Mouse (Mus musculus) embryonic facial prominence, embryonic 12.5 days (tissue): ENCODE data around the gene 4930535I16Rik. TPM values are rescaled to one million over a fixed set of nuclear protein-coding genes. Genes with fewer than 3 reads are reported as not detected.
"Not testable (repeated sequence)": the region's sequence is repeated elsewhere in the genome, so short reads cannot be mapped to it uniquely, and the experiment has no call there.

ENCODE experiments used
- ATAC-seq: fragments of 200-750 bp; cut with Nextera tagmentation; 2 replicates; pipeline ENCODE4 v1.8.0; 2017; ENCODE audit not compliant: insufficient number of reproducible peaks, insufficient read depth, low FRiP score, low TSS enrichment
- H3K27ac ChIP-seq: fragments of 300-500 bp; sonication (generic); 2 replicates; pipeline ENCODE4 v1.5.1; 2016; ENCODE audit warnings: mild to moderate bottlenecking
- H3K27me3 ChIP-seq: fragments of 300-500 bp; sonication (generic); 2 replicates; pipeline ENCODE4 v1.6.1; 2016; ENCODE audit warnings: mild to moderate bottlenecking, moderate library complexity
- H3K36me3 ChIP-seq: fragments of 300-500 bp; sonication (generic); 2 replicates; pipeline ENCODE4 v1.6.1; 2016; ENCODE audit warnings: mild to moderate bottlenecking
- H3K4me1 ChIP-seq: fragments of 300-500 bp; sonication (generic); 2 replicates; pipeline ENCODE4 v1.6.1; 2016
- H3K4me2 ChIP-seq: fragments of 300-500 bp; sonication (generic); replicated peaks from 2 replicates; pipeline ENCODE4 v1.6.1; 2016; ENCODE audit warnings: mild to moderate bottlenecking, moderate library complexity
- H3K4me3 ChIP-seq: fragments of 300-500 bp; sonication (generic); 2 replicates; pipeline ENCODE4 v1.5.1; 2016; ENCODE audit warnings: mild to moderate bottlenecking
- H3K9ac ChIP-seq: fragments of 300-500 bp; sonication (generic); 2 replicates; pipeline ENCODE4 v1.6.1; 2016; ENCODE audit warnings: mild to moderate bottlenecking, moderate library complexity
- H3K9me3 ChIP-seq: fragments of 300-500 bp; sonication (generic); 2 replicates; pipeline ENCODE4 v1.6.1; 2016; ENCODE audit warnings: mild to moderate bottlenecking, moderate library complexity
- WGBS: fragments of 180-500 bp; shearing (Covaris S2); methylation state at CpG from one replicate; pipeline ENCODE4 v1.1.7; 2016; 5-methylcytosine and 5-hydroxymethylcytosine counted together
- polyA plus RNA-seq: library from polyadenylated mRNA; unstranded; fragments of >200 nt; fragmentation: Nextera tagmentation; extraction: Ambion mirVana; gene quantifications from 2 replicates; pipeline ENCODE4 v1.2.1, GENCODE M21; 2016

Gene 4930535I16Rik
- polyA plus RNA-seq: 0.47 TPM in 1 of 2 replicates, not detected in the other

DNA sequence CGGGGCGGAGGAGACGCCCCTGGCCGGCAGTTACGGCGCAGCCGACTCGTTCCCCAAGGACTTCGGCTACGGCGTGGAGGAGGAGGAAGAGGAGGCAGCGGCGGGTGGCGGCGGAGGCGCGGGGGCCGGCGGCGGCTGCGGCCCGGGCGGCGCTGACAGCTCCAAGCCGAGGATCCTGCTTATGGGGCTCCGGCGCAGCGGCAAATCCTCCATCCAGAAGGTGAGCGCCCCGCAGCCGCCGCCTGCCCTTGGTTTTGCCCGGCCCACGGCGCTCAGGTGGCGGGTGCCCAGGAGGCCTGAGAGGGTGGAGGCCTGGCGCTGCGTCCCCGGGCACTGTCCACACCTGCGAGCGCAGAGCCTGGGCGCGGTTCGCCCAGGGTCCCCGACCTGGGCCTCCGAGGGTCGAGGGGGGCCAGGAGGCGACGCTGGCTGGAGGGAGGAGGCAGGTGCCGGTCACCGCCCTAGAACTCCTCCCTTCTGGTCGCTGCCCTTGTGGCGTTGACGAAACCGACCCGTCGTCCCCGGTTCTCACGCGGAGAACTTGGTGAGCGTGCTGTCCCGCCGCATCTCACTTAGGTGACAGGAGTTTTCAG is at the start of gene 4930535I16Rik:
TSS of gene 4930535I16Rik (minus strand) at position 475 of the 593 bp plus-strand sequence.
- Histone ChIP-seq H3K4me2 (peak within 1 kb of the TSS; percentile 87), H3K27ac (peak within 1 kb of the TSS; percentile 74), H3K36me3 (peaks cover 26% of the 10 kb centered on the region), H3K9ac (peak within 1 kb of the TSS; percentile 94), H3K9me3 (no peaks in the 10 kb centered on the region), H3K27me3 (no peaks in the 10 kb centered on the region), H3K4me3 (peak within 1 kb of the TSS; percentile 85), H3K4me1 (peaks cover 18% of the 10 kb centered on the region)
- WGBS: under 1% methylated on average over 48 of the region's 63 CpGs
- ATAC-seq: peak; percentile 58

DNA sequence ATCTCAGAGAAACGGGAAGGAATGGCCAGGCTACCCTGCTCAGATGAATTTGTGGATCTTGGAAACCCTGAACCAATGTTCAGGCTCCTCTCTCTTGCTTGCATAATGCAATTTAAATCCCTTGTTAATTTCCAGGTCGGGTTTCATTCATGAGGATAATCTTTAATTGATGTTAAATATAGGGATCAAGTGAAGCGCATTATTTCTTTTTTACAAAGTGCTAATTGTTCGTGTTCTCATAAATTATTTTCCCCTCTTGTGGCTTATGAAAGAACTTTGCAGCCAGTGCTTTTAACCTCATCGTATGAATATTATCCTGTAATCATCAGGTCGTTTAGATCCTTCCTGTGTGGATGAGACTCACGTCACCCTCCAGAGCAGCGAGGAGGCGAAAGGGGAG is 44.9 kb upstream of the 4930535I16Rik start:
- Histone ChIP-seq H3K9me3 (no peaks in the 10 kb centered on the region), H3K4me3 (no peak overlapping the region), H3K9ac (no peak overlapping the region), H3K4me2 (no peak overlapping the region), H3K27me3 (peaks cover 14% of the 10 kb centered on the region; the same call in 1 of the 2 replicates), H3K36me3 (no peaks in the 10 kb centered on the region), H3K4me1 (peaks cover 10% of the 10 kb centered on the region; the same call in 1 of the 2 replicates), H3K27ac (no peak overlapping the region)
- 58% methylated on average over 9 of the region's 9 CpGs for WGBS
- no peak for ATAC-seq

DNA sequence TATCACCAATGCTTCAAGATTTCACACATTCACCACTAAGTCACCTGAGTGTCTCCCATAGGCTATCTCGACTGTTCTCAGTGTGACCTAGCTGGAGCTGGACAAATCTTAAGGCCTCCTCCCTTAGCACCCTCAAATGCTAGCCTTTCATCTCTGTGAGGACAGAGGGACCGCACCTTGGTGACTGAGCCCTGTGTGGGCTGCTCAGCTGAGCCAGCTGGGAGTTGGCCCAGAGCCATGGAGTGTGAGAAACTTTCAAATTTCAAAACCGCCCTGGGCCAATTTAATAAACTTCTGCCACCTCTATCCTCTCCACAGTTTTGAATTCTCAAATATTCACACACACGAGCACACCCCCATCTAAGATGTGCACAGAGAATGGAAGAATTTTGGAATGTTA is 43.1 kb upstream of the 4930535I16Rik start:
- H3K4me1 ChIP-seq: peaks cover 10% of the 10 kb centered on the region; the same call in 1 of the 2 replicates
- H3K9ac ChIP-seq: no peak overlapping the region
- H3K9me3 ChIP-seq: no peaks in the 10 kb centered on the region
- ATAC-seq: no peak
- H3K36me3 ChIP-seq: no peaks in the 10 kb centered on the region
- H3K27me3 ChIP-seq: peaks cover 24% of the 10 kb centered on the region
- H3K4me3 ChIP-seq: no peak overlapping the region
- H3K4me2 ChIP-seq: no peak overlapping the region
- 56% methylated on average over 4 of the region's 4 CpGs for whole genome bisulfite sequencing
- no peak overlapping the region for H3K27ac ChIP-seq

DNA sequence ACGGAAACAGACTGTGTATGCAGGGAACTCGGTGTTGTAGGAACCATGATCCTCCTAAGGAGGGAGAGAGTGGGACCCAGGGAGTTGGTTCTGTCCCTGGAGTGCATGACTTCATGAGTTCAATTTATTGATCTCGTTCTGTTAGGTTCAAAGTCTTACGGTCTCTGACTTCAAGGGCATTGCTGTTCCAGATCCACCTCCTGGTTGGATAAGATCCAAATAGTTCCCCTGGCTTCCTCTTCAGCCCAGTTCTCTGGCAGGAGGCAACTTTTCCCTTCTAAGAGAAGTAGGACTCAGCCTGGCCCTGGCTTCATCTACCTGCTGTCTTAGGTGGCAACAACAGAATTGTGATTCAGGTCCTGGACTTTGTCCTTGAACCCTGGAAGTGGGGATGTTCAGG is 40.1 kb upstream of the 4930535I16Rik start:
- Histone ChIP-seq H3K4me1 (peaks cover 10% of the 10 kb centered on the region; the same call in 1 of the 2 replicates), H3K27me3 (peaks cover 20% of the 10 kb centered on the region), H3K9ac (no peak overlapping the region), H3K9me3 (no peaks in the 10 kb centered on the region), H3K36me3 (no peaks in the 10 kb centered on the region), H3K4me3 (no peak overlapping the region), H3K4me2 (no peak overlapping the region), H3K27ac (no peak overlapping the region)
- WGBS: 71% methylated on average over 4 of the region's 4 CpGs
- ATAC-seq: no peak

DNA sequence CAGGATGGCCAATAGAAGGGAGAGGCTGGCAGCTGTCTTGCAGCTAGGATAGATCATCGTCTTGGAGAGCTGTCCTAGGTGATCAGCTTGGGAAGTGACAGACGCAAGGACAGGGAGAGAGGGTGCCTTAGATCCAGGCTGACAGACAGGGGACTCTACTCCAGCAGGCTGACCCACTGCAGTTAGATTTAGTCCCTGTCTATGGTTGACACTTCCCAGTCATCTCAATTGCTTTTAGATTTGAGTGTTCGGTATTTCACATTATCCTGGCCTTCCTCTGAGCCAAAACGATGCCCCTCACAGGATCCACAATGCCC is 39.6 kb upstream of the 4930535I16Rik start:
- Histone ChIP-seq H3K4me3 (no peak overlapping the region), H3K27me3 (peaks cover 20% of the 10 kb centered on the region), H3K9ac (no peak overlapping the region), H3K9me3 (no peaks in the 10 kb centered on the region), H3K4me1 (peaks cover 10% of the 10 kb centered on the region; the same call in 1 of the 2 replicates), H3K36me3 (no peaks in the 10 kb centered on the region), H3K4me2 (peak overlapping the region; percentile 25), H3K27ac (no peak overlapping the region)
- 0 out of 2 replicates have a peak, but pooled peaks have one; percentile 24 for ATAC-seq
- WGBS: 55% methylated on average over 4 of the region's 4 CpGs

DNA sequence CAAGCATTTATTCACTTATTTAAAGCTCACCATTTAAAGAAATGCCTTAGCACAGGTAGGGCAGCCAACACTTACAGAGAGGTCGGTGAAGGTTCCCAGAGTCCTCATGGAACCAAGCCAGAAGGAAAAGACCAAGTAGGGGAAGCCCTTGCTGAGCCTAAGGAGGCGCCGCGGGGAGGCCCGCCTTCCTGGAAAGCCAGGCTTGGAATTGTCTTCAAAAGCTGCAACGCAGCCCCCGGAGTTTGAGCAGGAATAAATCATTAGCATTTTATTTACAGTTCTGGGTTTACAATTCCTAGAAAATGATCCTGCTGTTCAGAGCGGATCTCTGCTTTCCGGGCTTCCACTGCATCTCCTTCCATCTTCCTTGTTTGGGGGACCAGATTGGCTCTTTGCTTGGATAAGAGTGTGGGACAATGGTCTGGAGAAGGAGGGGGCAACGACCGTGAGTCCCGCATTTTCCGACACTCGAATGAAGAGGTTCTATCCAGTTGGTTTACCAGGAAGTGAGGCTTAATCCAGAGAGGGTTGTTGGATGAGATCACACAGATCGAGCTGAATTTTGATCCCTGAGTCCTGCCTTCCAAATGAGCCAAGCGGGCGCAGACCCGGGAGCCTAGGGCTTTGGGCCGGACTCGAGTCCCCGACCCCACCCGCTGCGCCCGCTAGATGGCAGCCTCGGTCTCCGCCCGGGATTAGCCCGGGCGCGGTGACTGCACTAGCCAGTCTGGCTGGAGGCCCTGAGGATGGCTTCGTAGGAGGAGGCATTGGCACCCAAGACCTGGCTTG is 39.1 kb upstream of the 4930535I16Rik start:
- WGBS: 9% methylated on average over 31 of the region's 31 CpGs
- Histone ChIP-seq H3K27me3 (peaks cover 20% of the 10 kb centered on the region), H3K4me3 (no peak overlapping the region), H3K4me1 (peaks cover 10% of the 10 kb centered on the region; the same call in 1 of the 2 replicates), H3K36me3 (no peaks in the 10 kb centered on the region), H3K27ac (no peak overlapping the region), H3K9me3 (no peaks in the 10 kb centered on the region), H3K9ac (no peak overlapping the region), H3K4me2 (peak overlapping the region; percentile 25)
- ATAC-seq: peak; percentile 76

DNA sequence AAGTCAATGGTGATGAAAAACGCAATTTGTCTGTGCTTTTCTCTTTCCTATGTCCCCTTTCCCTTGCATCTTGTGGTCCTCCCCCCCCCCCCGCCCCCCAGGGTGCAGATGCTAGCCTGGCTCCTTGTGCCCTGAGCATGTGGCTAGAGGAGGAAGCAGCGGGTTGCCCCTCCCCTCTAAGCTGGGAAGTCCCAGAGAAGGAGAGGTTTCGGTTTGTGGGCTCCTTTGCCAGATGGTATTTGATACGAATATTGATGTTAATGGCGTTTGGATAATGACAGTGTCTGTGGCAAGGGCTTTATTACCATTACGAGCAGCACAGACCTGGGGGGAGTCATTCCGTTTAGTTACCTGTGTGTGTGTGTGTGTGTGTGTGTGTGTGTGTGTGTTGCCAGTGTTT is 34.2 kb upstream of the 4930535I16Rik start:
- Histone ChIP-seq H3K4me1 (no peaks in the 10 kb centered on the region), H3K27ac (no peak overlapping the region), H3K9ac (no peak overlapping the region), H3K36me3 (no peaks in the 10 kb centered on the region), H3K4me2 (no peak overlapping the region), H3K9me3 (no peaks in the 10 kb centered on the region), H3K27me3 (peaks cover 12% of the 10 kb centered on the region), H3K4me3 (no peak overlapping the region)
- no peak for ATAC-seq
- 46% methylated on average over 7 of the region's 8 CpGs for WGBS

DNA sequence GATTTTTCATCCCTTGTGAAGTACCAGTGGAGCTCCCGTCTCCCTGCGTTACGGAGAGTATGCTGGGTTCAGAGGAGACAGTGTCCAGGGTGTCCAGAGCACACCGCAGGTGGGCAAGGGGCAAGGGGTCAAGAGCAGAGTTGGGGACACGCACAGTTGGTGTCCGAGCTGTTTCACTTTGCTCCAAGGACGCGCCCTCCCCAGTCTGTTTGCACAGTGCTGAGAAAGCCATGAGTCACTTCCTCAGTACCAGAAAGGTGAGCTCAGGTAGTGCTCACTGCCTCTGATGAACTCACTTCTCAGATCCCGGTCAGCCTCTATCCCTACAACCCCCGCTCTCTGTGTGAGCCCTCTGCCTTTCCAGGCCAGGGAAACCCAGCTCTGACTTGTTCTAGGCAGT is 31.8 kb upstream of the 4930535I16Rik start:
- no peaks in the 10 kb centered on the region; the same call in 1 of the 2 replicates for H3K27me3 ChIP-seq
- H3K9ac ChIP-seq: no peak overlapping the region
- WGBS: 69% methylated on average over 10 of the region's 10 CpGs
- H3K36me3 ChIP-seq: no peaks in the 10 kb centered on the region
- no peak overlapping the region for H3K4me3 ChIP-seq
- H3K4me2 ChIP-seq: no peak overlapping the region
- no peak overlapping the region for H3K27ac ChIP-seq
- no peaks in the 10 kb centered on the region for H3K4me1 ChIP-seq
- no peaks in the 10 kb centered on the region for H3K9me3 ChIP-seq
- no peak for ATAC-seq

DNA sequence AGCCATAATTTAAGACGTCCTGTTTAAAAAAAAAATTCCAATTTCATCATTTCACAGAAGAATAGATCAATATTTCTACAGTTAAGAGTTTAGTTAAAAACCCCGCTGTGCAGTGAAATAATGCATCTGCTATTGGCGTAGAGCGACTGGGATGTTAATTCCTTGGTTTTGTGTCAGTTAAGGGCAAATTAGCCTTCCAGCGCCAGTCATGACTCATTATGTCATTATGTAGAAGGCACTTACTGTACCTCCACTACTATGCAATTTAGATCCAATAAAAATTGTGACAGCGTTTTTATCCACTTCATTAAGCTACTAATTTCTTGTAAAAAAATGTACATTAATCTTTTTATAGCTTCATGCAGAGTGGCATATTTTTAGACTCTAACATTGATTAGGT is 31.1 kb upstream of the 4930535I16Rik start:
- Histone ChIP-seq H3K4me1 (no peaks in the 10 kb centered on the region), H3K27me3 (no peaks in the 10 kb centered on the region; the same call in 1 of the 2 replicates), H3K9me3 (no peaks in the 10 kb centered on the region), H3K4me3 (no peak overlapping the region), H3K9ac (no peak overlapping the region), H3K4me2 (no peak overlapping the region), H3K27ac (no peak overlapping the region), H3K36me3 (no peaks in the 10 kb centered on the region)
- ATAC-seq: no peak
- 80% methylated on average over 6 of the region's 6 CpGs for WGBS

DNA sequence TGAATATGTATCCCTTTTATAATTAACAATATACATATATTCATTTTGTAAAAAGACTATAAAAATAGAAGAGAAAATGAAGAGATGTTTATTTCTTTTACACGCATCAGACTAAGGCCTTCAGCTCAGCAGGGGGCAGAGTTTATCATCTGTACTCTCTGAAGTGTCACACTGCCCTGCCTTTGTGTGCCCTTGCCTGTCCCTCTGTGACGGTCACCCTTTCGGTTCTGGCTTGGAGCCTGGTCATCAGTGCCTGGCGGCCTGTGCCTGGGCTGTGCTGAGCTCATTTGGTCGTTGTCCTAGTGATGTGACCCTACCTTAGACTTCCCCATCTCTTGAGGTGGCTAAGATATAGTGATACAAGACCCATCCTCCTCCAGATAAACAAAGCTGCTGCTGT is 29.3 kb upstream of the 4930535I16Rik start:
- no peaks in the 10 kb centered on the region for H3K9me3 ChIP-seq
- WGBS: 67% methylated on average over 5 of the region's 5 CpGs
- H3K27me3 ChIP-seq: no peaks in the 10 kb centered on the region
- H3K36me3 ChIP-seq: no peaks in the 10 kb centered on the region
- no peak overlapping the region for H3K4me2 ChIP-seq
- ATAC-seq: no peak
- H3K4me1 ChIP-seq: no peaks in the 10 kb centered on the region
- no peak overlapping the region for H3K27ac ChIP-seq
- no peak overlapping the region for H3K4me3 ChIP-seq
- H3K9ac ChIP-seq: no peak overlapping the region

DNA sequence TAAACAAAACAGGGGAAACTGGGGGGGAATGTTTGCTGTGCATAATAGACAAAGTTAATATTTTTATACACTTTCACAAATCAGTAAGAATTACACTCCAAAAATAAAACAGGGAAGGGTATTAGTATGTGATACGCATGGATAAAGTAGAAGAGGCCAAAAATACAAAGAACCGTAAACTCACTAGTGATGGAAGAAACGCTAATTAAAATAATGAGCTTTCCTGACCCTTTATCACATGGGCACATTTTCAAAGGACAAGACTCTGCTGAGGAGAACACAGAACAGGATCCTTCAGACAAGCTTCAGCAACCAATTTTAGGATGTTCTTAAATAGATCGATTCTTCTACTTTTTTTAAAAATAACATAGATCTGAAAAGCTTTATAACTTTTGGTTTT is 28.9 kb upstream of the 4930535I16Rik start:
- H3K4me1 ChIP-seq: no peaks in the 10 kb centered on the region
- H3K27me3 ChIP-seq: no peaks in the 10 kb centered on the region
- H3K4me2 ChIP-seq: no peak overlapping the region
- H3K9me3 ChIP-seq: no peaks in the 10 kb centered on the region
- H3K36me3 ChIP-seq: no peaks in the 10 kb centered on the region
- no peak overlapping the region for H3K9ac ChIP-seq
- ATAC-seq: no peak
- 87% methylated on average over 4 of the region's 4 CpGs for WGBS
- no peak overlapping the region for H3K4me3 ChIP-seq
- H3K27ac ChIP-seq: no peak overlapping the region

DNA sequence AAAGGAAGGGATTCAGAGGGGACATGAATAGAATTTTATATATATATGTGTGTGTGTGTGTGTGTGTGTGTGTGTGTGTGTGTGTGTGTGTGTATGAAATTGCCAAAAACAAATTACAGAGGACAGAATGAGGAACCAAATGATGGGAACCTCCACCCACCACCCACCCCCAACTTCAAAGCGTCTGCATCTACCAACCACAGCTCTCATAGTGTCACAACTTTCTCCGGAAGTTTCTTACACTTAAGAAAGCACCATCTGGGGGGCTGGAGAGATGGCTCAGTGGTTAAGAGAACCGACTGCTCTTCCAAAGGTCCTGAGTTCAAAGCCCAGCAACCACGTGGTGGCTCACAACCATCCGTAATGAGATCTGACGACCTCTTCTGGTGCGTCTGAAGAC is 23.1 kb upstream of the 4930535I16Rik start:
- WGBS: 77% methylated on average over 7 of the region's 7 CpGs

More for the DNA sequence above, 23.1 kb upstream of the 4930535I16Rik start:
- not testable (repeated sequence) for H3K27me3 ChIP-seq, H3K4me2 ChIP-seq, H3K4me3 ChIP-seq, H3K4me1 ChIP-seq, H3K9me3 ChIP-seq, ATAC-seq, H3K27ac ChIP-seq, H3K9ac ChIP-seq
- peaks cover 12% of the 10 kb centered on the region for H3K36me3 ChIP-seq
